Mouse (Mus musculus) hindbrain, embryonic 16.5 days (tissue): Measurements from ENCODE around the gene Tmpo. TPM values are rescaled to one million over a fixed set of nuclear protein-coding genes. Genes with fewer than 3 reads are reported as not detected.

ENCODE experiments used
- ATAC-seq: fragments of 200-750 bp; cut with Nextera tagmentation; 2 replicates; pipeline ENCODE4 v1.8.0; 2017; ENCODE audit warnings: moderate TSS enrichment, moderate library complexity
- H3K27ac ChIP-seq: fragments of 300-500 bp; sonication (generic); 2 replicates; pipeline ENCODE4 v1.5.1; 2014; ENCODE audit warnings: low read depth, mild to moderate bottlenecking, control low read depth, low read length, moderate library complexity
- H3K27me3 ChIP-seq: fragments of 300-500 bp; sonication (generic); replicated peaks from 2 replicates; pipeline ENCODE4 v1.6.1; 2014; ENCODE audit warnings: low read length; ENCODE audit not compliant: control insufficient read depth, insufficient read depth
- H3K36me3 ChIP-seq: fragments of 300-500 bp; sonication (generic); 2 replicates; pipeline ENCODE4 v1.6.1; 2014; ENCODE audit warnings: mild to moderate bottlenecking, low read length, moderate library complexity, mixed read lengths; ENCODE audit not compliant: control insufficient read depth, insufficient read depth
- H3K4me1 ChIP-seq: fragments of 300-500 bp; sonication (generic); 2 replicates; pipeline ENCODE4 v1.6.1; 2014; ENCODE audit warnings: low read depth, low read length; ENCODE audit not compliant: control insufficient read depth, insufficient read depth
- H3K4me2 ChIP-seq: fragments of 300-500 bp; sonication (generic); 2 replicates; pipeline ENCODE4 v1.6.1; 2014; ENCODE audit warnings: mild to moderate bottlenecking, low read length, control low read depth, moderate library complexity
- H3K4me3 ChIP-seq: fragments of 300-500 bp; sonication (generic); 2 replicates; pipeline ENCODE4 v1.5.1; 2014; ENCODE audit warnings: mild to moderate bottlenecking, low read length, control low read depth, moderate library complexity
- H3K9ac ChIP-seq: fragments of 300-500 bp; sonication (generic); 2 replicates; pipeline ENCODE4 v1.6.1; 2014; ENCODE audit warnings: low read depth, mild to moderate bottlenecking, control low read depth, low read length, moderate library complexity
- H3K9me3 ChIP-seq: fragments of 300-500 bp; sonication (generic); 2 replicates; pipeline ENCODE4 v1.6.1; 2014; ENCODE audit warnings: mild to moderate bottlenecking, low read length, moderate library complexity; ENCODE audit not compliant: control insufficient read depth
- WGBS: fragments of 180-500 bp; shearing (Covaris S2); extraction: QIAGEN DNeasy Blood & Tissue Kit; methylation state at CpG from one replicate; pipeline ENCODE4 v1.1.7; 2014; 5-methylcytosine and 5-hydroxymethylcytosine counted together
- polyA plus RNA-seq: library from polyadenylated mRNA; unstranded; fragments of >200 nt; fragmentation: Nextera tagmentation; extraction: Ambion mirVana; gene quantifications from 2 replicates; pipeline ENCODE4 v1.2.1, GENCODE M21; 2015

Gene Tmpo
- polyA plus RNA-seq, 1 experiment from 2014 or later = 68.7 TPM

DNA sequence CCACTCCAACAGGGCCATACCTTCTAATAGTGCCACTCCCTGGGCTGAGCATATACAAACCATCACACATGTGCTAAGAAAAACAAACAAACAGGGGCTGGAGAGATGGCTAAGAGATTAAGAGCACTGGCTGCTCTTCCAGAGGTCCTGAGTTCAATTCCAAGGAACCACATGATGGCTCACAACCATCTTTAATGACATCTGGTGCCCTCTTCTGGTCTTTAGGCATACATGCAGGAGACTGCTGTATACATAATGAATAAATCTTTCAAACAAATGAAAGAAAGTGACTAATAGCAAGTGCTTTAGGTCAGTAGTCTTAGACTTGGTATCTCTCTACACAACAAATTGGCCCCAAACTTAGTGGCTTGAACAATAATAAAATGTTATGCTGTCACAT lies 26.2 kb upstream of the Tmpo start:
- Histone ChIP-seq H3K4me3 (no peak overlapping the region), H3K9ac (no peak overlapping the region), H3K27ac (no peak overlapping the region), H3K9me3 (no peaks in the 10 kb centered on the region), H3K27me3 (no peaks in the 10 kb centered on the region), H3K4me2 (no peak overlapping the region), H3K4me1 (no peaks in the 10 kb centered on the region), H3K36me3 (no peaks in the 10 kb centered on the region)
- no peak for ATAC-seq

DNA sequence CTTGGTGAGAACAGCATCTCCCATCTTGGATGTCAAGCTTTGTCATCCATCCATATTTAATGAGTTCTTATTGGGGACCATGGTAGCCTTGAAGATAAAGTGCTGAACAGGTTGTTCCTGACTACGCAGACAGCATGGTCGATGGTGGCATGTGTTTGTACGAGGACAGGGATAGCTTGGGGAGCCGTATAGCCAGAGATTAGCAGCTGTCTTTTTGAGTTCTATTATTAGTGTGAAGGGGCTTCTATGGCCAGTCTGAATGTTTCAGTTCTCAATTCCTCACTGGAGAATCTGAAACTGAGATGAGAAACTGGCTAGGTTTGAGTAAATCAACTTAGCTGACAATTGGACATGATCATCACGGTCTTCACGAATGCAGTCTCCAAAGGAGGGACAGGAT lies 24.5 kb upstream of the Tmpo start:
- H3K4me1 ChIP-seq = no peaks in the 10 kb centered on the region
- 89% methylated on average over 6 of the region's 6 CpGs for WGBS
- H3K9me3 ChIP-seq = no peaks in the 10 kb centered on the region
- no peak overlapping the region for H3K27ac ChIP-seq
- no peak overlapping the region for H3K9ac ChIP-seq
- no peak overlapping the region for H3K4me3 ChIP-seq
- no peak for ATAC-seq
- H3K4me2 ChIP-seq = no peak overlapping the region
- H3K36me3 ChIP-seq = no peaks in the 10 kb centered on the region
- no peaks in the 10 kb centered on the region for H3K27me3 ChIP-seq

GRCm38 (mm10) chr10:91200581-91200980 lies 19.5 kb upstream of the Tmpo start:
- no peaks in the 10 kb centered on the region for H3K27me3 ChIP-seq
- ATAC-seq = no peak
- H3K4me2 ChIP-seq = no peak overlapping the region
- no peak overlapping the region for H3K4me3 ChIP-seq
- H3K4me1 ChIP-seq = no peaks in the 10 kb centered on the region
- H3K9ac ChIP-seq = no peak overlapping the region
- WGBS = 90% methylated on average over 3 of the region's 3 CpGs
- no peak overlapping the region for H3K27ac ChIP-seq
- no peaks in the 10 kb centered on the region for H3K9me3 ChIP-seq
- H3K36me3 ChIP-seq = no peaks in the 10 kb centered on the region

GRCm38 (mm10) chr10:91199238-91199780 lies 18.2 kb upstream of the Tmpo start:
- Histone ChIP-seq H3K4me2 (no peak overlapping the region), H3K4me1 (no peaks in the 10 kb centered on the region), H3K27me3 (no peaks in the 10 kb centered on the region), H3K4me3 (no peak overlapping the region), H3K36me3 (no peaks in the 10 kb centered on the region), H3K9me3 (no peaks in the 10 kb centered on the region), H3K9ac (no peak overlapping the region), H3K27ac (no peak overlapping the region)
- 79% methylated on average over 1 of the region's 1 CpGs for WGBS
- no peak for ATAC-seq

- Histone ChIP-seq H3K4me3 (no peak overlapping the region), H3K36me3 (no peaks in the 10 kb centered on the region), H3K9me3 (no peaks in the 10 kb centered on the region), H3K27ac (no peak overlapping the region), H3K27me3 (no peaks in the 10 kb centered on the region), H3K9ac (no peak overlapping the region), H3K4me1 (no peaks in the 10 kb centered on the region), H3K4me2 (no peak overlapping the region)
- no peak for ATAC-seq
- 90% methylated on average over 8 of the region's 8 CpGs for WGBS
Measured at GRCm38 (mm10) chr10:91197704-91198103, 16.6 kb upstream of the Tmpo start.

DNA sequence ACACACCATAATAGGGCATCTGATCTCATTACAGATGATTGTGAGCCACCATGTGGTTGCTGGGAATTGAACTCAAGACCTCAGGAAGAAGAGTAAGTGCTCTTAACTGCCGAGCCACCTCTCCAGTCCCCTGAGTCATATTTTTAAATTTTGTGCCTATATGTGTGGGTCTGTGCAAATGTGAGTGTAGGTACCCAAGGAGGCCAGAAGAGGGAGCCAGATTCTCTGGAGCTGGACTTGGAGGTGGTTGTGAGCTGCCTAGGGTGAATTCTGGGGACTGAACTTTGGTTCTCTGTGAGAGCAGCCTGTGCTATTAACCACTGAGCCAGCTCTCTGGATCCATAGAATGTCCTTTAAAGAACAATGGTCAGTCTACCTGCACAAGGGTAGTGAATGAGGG lies 15.7 kb upstream of the Tmpo start:
- 96% methylated on average over 1 of the region's 1 CpGs for WGBS
- no peak overlapping the region for H3K9ac ChIP-seq

GRCm38 (mm10) chr10:91195680-91196079 lies 14.6 kb upstream of the Tmpo start:
- no peak for ATAC-seq
- Histone ChIP-seq H3K4me2 (no peak overlapping the region), H3K4me1 (no peaks in the 10 kb centered on the region), H3K9ac (no peak overlapping the region), H3K27ac (no peak overlapping the region), H3K27me3 (no peaks in the 10 kb centered on the region), H3K36me3 (no peaks in the 10 kb centered on the region), H3K4me3 (no peak overlapping the region), H3K9me3 (no peaks in the 10 kb centered on the region)
- WGBS = 89% methylated on average over 5 of the region's 5 CpGs

More for the DNA sequence above, 15.7 kb upstream of the Tmpo start:
- Histone ChIP-seq H3K36me3 (no peaks in the 10 kb centered on the region), H3K4me2 (no peak overlapping the region), H3K27ac (no peak overlapping the region), H3K9me3 (no peaks in the 10 kb centered on the region), H3K27me3 (no peaks in the 10 kb centered on the region), H3K4me3 (no peak overlapping the region), H3K4me1 (no peaks in the 10 kb centered on the region)
- ATAC-seq = no peak

DNA sequence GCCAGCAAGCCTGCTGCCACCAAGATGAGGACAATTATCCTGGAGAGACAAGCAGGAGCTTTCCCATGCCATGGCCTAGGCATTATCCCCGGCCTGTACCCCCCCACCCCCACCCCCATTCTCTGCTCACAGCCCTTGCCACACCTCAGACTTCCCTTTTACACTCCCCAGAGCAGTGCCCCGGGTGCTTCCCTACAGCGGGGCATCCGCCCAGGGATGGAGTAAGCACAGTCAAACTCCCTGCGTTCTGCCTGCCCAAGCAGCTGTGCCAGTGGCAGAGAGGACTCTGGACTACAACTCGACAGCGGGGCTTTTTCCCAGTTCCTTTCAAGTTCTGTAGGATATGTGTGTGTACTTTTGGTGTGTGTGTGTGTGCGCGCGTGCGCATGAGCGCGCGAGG lies 14.0 kb upstream of the Tmpo start:
- Histone ChIP-seq H3K4me1 (no peaks in the 10 kb centered on the region), H3K4me3 (no peak overlapping the region), H3K27ac (no peak overlapping the region), H3K9ac (no peak overlapping the region), H3K9me3 (no peaks in the 10 kb centered on the region), H3K27me3 (no peaks in the 10 kb centered on the region), H3K36me3 (no peaks in the 10 kb centered on the region), H3K4me2 (no peak overlapping the region)
- WGBS = 90% methylated on average over 14 of the region's 14 CpGs
- ATAC-seq = no peak

DNA sequence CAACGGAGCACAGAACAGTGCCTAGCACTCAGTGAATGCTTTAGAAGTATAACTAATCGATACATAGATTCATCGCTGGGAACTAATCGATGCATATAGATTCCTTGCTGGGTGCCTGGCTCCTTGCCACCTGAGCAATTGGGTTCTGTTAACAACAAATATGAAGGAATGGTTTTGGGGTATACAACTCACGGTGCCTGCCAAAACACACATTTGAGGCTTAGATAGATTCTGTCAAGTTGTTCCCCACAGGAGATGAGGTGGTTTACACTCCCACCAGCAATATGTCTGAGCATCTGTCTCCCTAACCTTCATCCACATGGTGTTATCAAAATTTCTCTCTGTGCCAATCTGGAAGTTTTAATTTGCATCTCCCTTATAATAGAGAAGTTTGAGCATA lies 10.7 kb upstream of the Tmpo start:
- Histone ChIP-seq H3K4me2 (no peak overlapping the region), H3K27me3 (no peaks in the 10 kb centered on the region), H3K27ac (no peak overlapping the region), H3K4me3 (no peak overlapping the region), H3K36me3 (no peaks in the 10 kb centered on the region), H3K4me1 (peaks cover 6% of the 10 kb centered on the region), H3K9ac (no peak overlapping the region), H3K9me3 (no peaks in the 10 kb centered on the region)
- WGBS = 73% methylated on average over 5 of the region's 5 CpGs
- ATAC-seq = no peak

- H3K9me3 ChIP-seq = no peaks in the 10 kb centered on the region
- no peak overlapping the region for H3K4me2 ChIP-seq
- peaks cover 7% of the 10 kb centered on the region for H3K4me1 ChIP-seq
- no peak overlapping the region for H3K27ac ChIP-seq
- no peaks in the 10 kb centered on the region for H3K36me3 ChIP-seq
- H3K9ac ChIP-seq = no peak overlapping the region
- ATAC-seq = no peak
- H3K4me3 ChIP-seq = no peak overlapping the region
- 97% methylated on average over 6 of the region's 6 CpGs for WGBS
- H3K27me3 ChIP-seq = no peaks in the 10 kb centered on the region
Measured at GRCm38 (mm10) chr10:91189476-91189875, 8.4 kb upstream of the Tmpo start.
